Mouse (Mus musculus) thymus, adult 2 months (tissue): ENCODE measurements at regions not wholly inside any gene's neighbourhood (a gene's known extent, or its start where the extent isn't known, plus 50 kb on each side); places are given as distances from the start of the nearest gene placed in this dataset.

Experiments
- CTCF ChIP-seq: fragments of 200-500 bp; IDR thresholded peaks from 2 replicates; pipeline ENCODE4 v1.5.1; 2012; ENCODE audit warnings: mild to moderate bottlenecking, control low read depth, low read length, moderate library complexity, borderline replicate concordance; ENCODE audit not compliant: control insufficient read depth, poor library complexity, insufficient read depth; ENCODE audit errors: extremely low read depth
- POLR2A ChIP-seq: fragments of 200-500 bp; IDR thresholded peaks from 2 replicates; pipeline ENCODE4 v1.6.1; 2012; ENCODE audit warnings: mild to moderate bottlenecking, low read length, control low read depth, moderate library complexity; ENCODE audit not compliant: control insufficient read depth, poor library complexity, insufficient read depth; ENCODE audit errors: extremely low read depth

DNA sequence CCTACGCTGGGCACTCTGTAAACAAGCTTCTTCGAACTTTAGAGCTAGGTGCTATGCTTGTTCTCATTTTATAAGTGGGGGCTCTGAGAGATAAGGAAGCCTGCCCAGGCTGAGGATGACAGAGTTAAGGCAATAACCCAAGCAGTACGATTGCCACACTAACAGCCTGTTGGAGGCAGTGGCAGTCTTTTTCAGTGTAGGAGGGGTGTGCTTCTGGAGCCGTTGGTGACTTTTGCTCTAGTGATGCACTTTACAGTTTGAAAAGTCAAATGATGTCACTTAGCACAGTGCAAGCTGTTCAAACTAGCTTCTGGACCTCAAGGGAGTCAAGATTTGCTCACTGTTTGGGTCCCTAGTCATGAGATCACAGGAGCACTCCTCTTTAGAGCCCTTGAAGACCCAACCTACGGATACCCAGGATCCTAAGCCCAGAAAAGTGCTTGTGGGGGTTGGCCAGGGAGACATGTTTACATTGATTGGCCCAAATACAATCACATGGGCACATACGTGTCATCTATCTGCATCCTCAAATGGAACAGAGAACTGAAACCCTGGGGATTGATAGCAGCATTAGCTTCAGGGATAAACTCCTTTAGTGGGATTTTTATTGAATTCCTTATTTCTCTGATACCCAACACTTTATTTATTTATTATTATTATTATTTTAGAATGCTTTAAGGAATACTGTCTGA is 117.7 kb upstream of the Tbl1xr1 start:
- TF ChIP-seq CTCF = no peak
- TF ChIP-seq POLR2A = no peak
